Mouse (Mus musculus) heart, embryonic 13.5 days (tissue): Measurements from ENCODE around the gene Zbtb8a. TPM values are rescaled to one million over a fixed set of nuclear protein-coding genes. Genes with fewer than 3 reads are reported as not detected.
"Not testable (repeated sequence)": the region's sequence is repeated elsewhere in the genome, so short reads cannot be mapped to it uniquely, and the experiment has no call there.

Source experiments
- ATAC-seq: fragments of 200-750 bp; cut with Nextera tagmentation; 2 replicates; pipeline ENCODE4 v1.8.0; 2017; ENCODE audit warnings: moderate TSS enrichment; ENCODE audit not compliant: insufficient number of reproducible peaks, low FRiP score, low TSS enrichment; ENCODE audit errors: extremely low read depth
- H3K27ac ChIP-seq: fragments of 300-500 bp; sonication (generic); replicated peaks from 2 replicates; pipeline ENCODE4 v1.5.1; 2015; ENCODE audit warnings: moderate library complexity, mild to moderate bottlenecking, inconsistent platforms
- H3K27me3 ChIP-seq: fragments of 300-500 bp; sonication (generic); replicated peaks from 2 replicates; pipeline ENCODE4 v1.6.1; 2015; ENCODE audit warnings: mild to moderate bottlenecking, inconsistent platforms
- H3K36me3 ChIP-seq: fragments of 300-500 bp; sonication (generic); 2 replicates; pipeline ENCODE4 v1.6.1; 2015; ENCODE audit warnings: mild to moderate bottlenecking, inconsistent platforms
- H3K4me1 ChIP-seq: fragments of 300-500 bp; sonication (generic); 2 replicates; pipeline ENCODE4 v1.6.1; 2015; ENCODE audit warnings: inconsistent platforms
- H3K4me2 ChIP-seq: fragments of 300-500 bp; sonication (generic); 2 replicates; pipeline ENCODE4 v1.6.1; 2015; ENCODE audit warnings: inconsistent platforms, mild to moderate bottlenecking, moderate library complexity
- H3K4me3 ChIP-seq: fragments of 300-500 bp; sonication (generic); 2 replicates; pipeline ENCODE4 v1.5.1; 2015; ENCODE audit warnings: moderate library complexity, mild to moderate bottlenecking, inconsistent platforms
- H3K9ac ChIP-seq: fragments of 300-500 bp; sonication (generic); 2 replicates; pipeline ENCODE4 v1.6.1; 2015; ENCODE audit warnings: inconsistent platforms, mild to moderate bottlenecking, moderate library complexity
- H3K9me3 ChIP-seq: fragments of 300-500 bp; sonication (generic); 2 replicates; pipeline ENCODE4 v1.6.1; 2016; ENCODE audit warnings: inconsistent platforms
- WGBS: fragments of 180-500 bp; shearing (Covaris S2); methylation state at CpG from one replicate; pipeline ENCODE4 v1.1.7; 2015; ENCODE audit warnings: mixed read lengths; 5-methylcytosine and 5-hydroxymethylcytosine counted together
- polyA plus RNA-seq: library from polyadenylated mRNA; unstranded; fragments of >200 nt; fragmentation: Nextera tagmentation; extraction: Ambion mirVana; gene quantifications from 2 replicates; pipeline ENCODE4 v1.2.1, GENCODE M21; 2015

Zbtb8a gene
- polyA plus RNA-seq: 9.9 and 11.0 TPM in 2 replicates

GRCm38 (mm10) chr4:129377601-129378390 is at the start of gene Zbtb8a:
Gene Zbtb8a (minus strand): TSS chr4:129378116.
- WGBS: 2% methylated on average over 41 of the region's 65 CpGs
- H3K27me3 ChIP-seq: peaks cover 5% of the 10 kb centered on the region; the same call in 1 of the 2 replicates
- H3K4me1 ChIP-seq: peaks cover 3% of the 10 kb centered on the region; the same call in 1 of the 2 replicates
- peak within 1 kb of the TSS; percentile 96 for H3K9ac ChIP-seq
- ATAC-seq: 0 out of 2 replicates have a peak, but pooled peaks have one; percentile 42
- peak within 1 kb of the TSS; percentile 86 for H3K4me3 ChIP-seq
- H3K9me3 ChIP-seq: no peaks in the 10 kb centered on the region
- peak within 1 kb of the TSS; percentile 81 for H3K4me2 ChIP-seq
- H3K27ac ChIP-seq: peak within 1 kb of the TSS; percentile 87
- H3K36me3 ChIP-seq: no peaks in the 10 kb centered on the region

GRCm38 (mm10) chr4:129418321-129418720 is 40.4 kb upstream of the Zbtb8a start:
- no peak overlapping the region for H3K4me3 ChIP-seq
- 68% methylated on average over 5 of the region's 5 CpGs for WGBS
- no peaks in the 10 kb centered on the region for H3K9me3 ChIP-seq
- H3K9ac ChIP-seq: no peak overlapping the region
- no peak for ATAC-seq
- peaks cover 9% of the 10 kb centered on the region for H3K4me1 ChIP-seq
- H3K27ac ChIP-seq: no peak overlapping the region
- H3K36me3 ChIP-seq: no peaks in the 10 kb centered on the region
- H3K27me3 ChIP-seq: no peaks in the 10 kb centered on the region
- H3K4me2 ChIP-seq: no peak overlapping the region

- Histone ChIP-seq H3K9me3 (no peaks in the 10 kb centered on the region), H3K4me3 (no peak overlapping the region), H3K9ac (peak overlapping the region; percentile 15; the same call in 1 of the 2 replicates), H3K4me1 (peaks cover 9% of the 10 kb centered on the region), H3K27me3 (no peaks in the 10 kb centered on the region), H3K27ac (peak overlapping the region; percentile 46; the same call in 1 of the 2 replicates), H3K36me3 (no peaks in the 10 kb centered on the region), H3K4me2 (no peak overlapping the region)
- ATAC-seq: no peak
- 5% methylated on average over 5 of the region's 5 CpGs for WGBS
These were observed 38.6 kb upstream of the Zbtb8a start for GRCm38 (mm10) chr4:129416478-129416877.

GRCm38 (mm10) chr4:129415892-129416291 is 38.0 kb upstream of the Zbtb8a start:
- Histone ChIP-seq H3K4me2 (no peak overlapping the region), H3K36me3 (no peaks in the 10 kb centered on the region), H3K4me1 (peaks cover 9% of the 10 kb centered on the region), H3K27ac (no peak overlapping the region), H3K9me3 (no peaks in the 10 kb centered on the region), H3K9ac (no peak overlapping the region), H3K4me3 (no peak overlapping the region), H3K27me3 (no peaks in the 10 kb centered on the region)
- no peak for ATAC-seq
- WGBS: 94% methylated on average over 5 of the region's 5 CpGs

- no peak for ATAC-seq
- Histone ChIP-seq H3K4me1 (peaks cover 9% of the 10 kb centered on the region), H3K36me3 (no peaks in the 10 kb centered on the region), H3K9ac (no peak overlapping the region), H3K9me3 (peaks cover 3% of the 10 kb centered on the region; the same call in 1 of the 2 replicates), H3K27me3 (0 out of 2 replicates have a peak, but pooled peaks cover 2% of the 10 kb centered on the region), H3K27ac (no peak overlapping the region), H3K4me2 (no peak overlapping the region), H3K4me3 (no peak overlapping the region)
These were observed 33.1 kb upstream of the Zbtb8a start for GRCm38 (mm10) chr4:129410991-129411390.

- not testable (repeated sequence) for H3K36me3 ChIP-seq, ATAC-seq, H3K9ac ChIP-seq, H3K27me3 ChIP-seq, H3K27ac ChIP-seq, H3K4me3 ChIP-seq, H3K4me2 ChIP-seq, H3K9me3 ChIP-seq, H3K4me1 ChIP-seq
- WGBS: 78% methylated on average over 3 of the region's 3 CpGs
These were observed 32.6 kb upstream of the Zbtb8a start for GRCm38 (mm10) chr4:129410532-129410931.

GRCm38 (mm10) chr4:129406447-129406846 is 28.5 kb upstream of the Zbtb8a start:
- no peak for ATAC-seq
- H3K9ac ChIP-seq: peak overlapping the region; percentile 79
- peak overlapping the region; percentile 70 for H3K4me2 ChIP-seq
- peak overlapping the region; percentile 50 for H3K4me3 ChIP-seq
- H3K27me3 ChIP-seq: peaks cover 8% of the 10 kb centered on the region; the same call in 1 of the 2 replicates
- no peaks in the 10 kb centered on the region for H3K36me3 ChIP-seq
- no peak overlapping the region for H3K27ac ChIP-seq
- WGBS: 3% methylated on average over 25 of the region's 25 CpGs
- 0 out of 2 replicates have a peak, but pooled peaks cover 8% of the 10 kb centered on the region for H3K4me1 ChIP-seq
- H3K9me3 ChIP-seq: peaks cover 3% of the 10 kb centered on the region; the same call in 1 of the 2 replicates

- H3K27ac ChIP-seq: no peak overlapping the region
These were observed 21.9 kb upstream of the Zbtb8a start for GRCm38 (mm10) chr4:129399813-129400212.

GRCm38 (mm10) chr4:129396960-129397359 is 19.0 kb upstream of the Zbtb8a start:
- no peak overlapping the region for H3K4me3 ChIP-seq
- no peak overlapping the region for H3K4me2 ChIP-seq
- no peaks in the 10 kb centered on the region for H3K9me3 ChIP-seq
- no peaks in the 10 kb centered on the region for H3K27me3 ChIP-seq
- no peak for ATAC-seq
- H3K36me3 ChIP-seq: no peaks in the 10 kb centered on the region
- H3K9ac ChIP-seq: no peak overlapping the region
- 70% methylated on average over 3 of the region's 3 CpGs for WGBS
- H3K27ac ChIP-seq: no peak overlapping the region
- no peaks in the 10 kb centered on the region for H3K4me1 ChIP-seq

More at GRCm38 (mm10) chr4:129399813-129400212, 21.9 kb upstream of the Zbtb8a start:
- Histone ChIP-seq H3K4me2 (no peak overlapping the region), H3K36me3 (no peaks in the 10 kb centered on the region), H3K4me1 (no peaks in the 10 kb centered on the region), H3K27me3 (no peaks in the 10 kb centered on the region), H3K4me3 (no peak overlapping the region), H3K9ac (no peak overlapping the region), H3K9me3 (no peaks in the 10 kb centered on the region)
- 67% methylated on average over 4 of the region's 4 CpGs for WGBS
- ATAC-seq: no peak

GRCm38 (mm10) chr4:129394089-129394870 is 16.4 kb upstream of the Zbtb8a start:
- Histone ChIP-seq H3K27ac (no peak overlapping the region), H3K27me3 (no peaks in the 10 kb centered on the region), H3K9me3 (no peaks in the 10 kb centered on the region), H3K4me1 (no peaks in the 10 kb centered on the region), H3K36me3 (no peaks in the 10 kb centered on the region), H3K4me3 (no peak overlapping the region), H3K4me2 (no peak overlapping the region), H3K9ac (no peak overlapping the region)
- 50% methylated on average over 12 of the region's 12 CpGs for WGBS
- ATAC-seq: no peak

GRCm38 (mm10) chr4:129390936-129391557 is 13.1 kb upstream of the Zbtb8a start:
- Histone ChIP-seq H3K27me3 (no peaks in the 10 kb centered on the region), H3K4me1 (no peaks in the 10 kb centered on the region), H3K4me2 (no peak overlapping the region), H3K9ac (no peak overlapping the region), H3K36me3 (no peaks in the 10 kb centered on the region), H3K9me3 (no peaks in the 10 kb centered on the region), H3K4me3 (no peak overlapping the region), H3K27ac (no peak overlapping the region)
- ATAC-seq: no peak
- WGBS: 81% methylated on average over 7 of the region's 7 CpGs
